Mouse (Mus musculus): ENCODE results near the gene Scml4. TPM values are rescaled to one million over a fixed set of nuclear protein-coding genes. Genes with fewer than 3 reads are reported as not detected.

The Scml4 gene
- total RNA-seq (2021) = 1 to 10 TPM; 2.2 to 3.4 TPM

- intact Hi-C loops (cut with DNase I) = loop anchor here (5.0 kb wide), 1 partner anchor 82 kb away; no protein-coding TSS in a partner anchor
- DNase-seq (ENCODE audit: low spot score in 2 of 2) = peak; percentile 19 to 39
Measured at GRCm38 (mm10) chr10:42860159-42860911, at the start of gene Scml4. Scml4 (plus strand) TSS chr10:42860370.

- no peak for DNase-seq (ENCODE audit: low spot score in 2 of 2)
- intact Hi-C loops (cut with DNase I) = no loop called here
Measured at GRCm38 (mm10) chr10:42825923-42826322, 34.2 kb upstream of the Scml4 start.

GRCm38 (mm10) chr10:42827155-42827554, 33.0 kb upstream of the Scml4 start:
- DNase-seq (ENCODE audit: low spot score in 2 of 2) = no peak

DNA sequence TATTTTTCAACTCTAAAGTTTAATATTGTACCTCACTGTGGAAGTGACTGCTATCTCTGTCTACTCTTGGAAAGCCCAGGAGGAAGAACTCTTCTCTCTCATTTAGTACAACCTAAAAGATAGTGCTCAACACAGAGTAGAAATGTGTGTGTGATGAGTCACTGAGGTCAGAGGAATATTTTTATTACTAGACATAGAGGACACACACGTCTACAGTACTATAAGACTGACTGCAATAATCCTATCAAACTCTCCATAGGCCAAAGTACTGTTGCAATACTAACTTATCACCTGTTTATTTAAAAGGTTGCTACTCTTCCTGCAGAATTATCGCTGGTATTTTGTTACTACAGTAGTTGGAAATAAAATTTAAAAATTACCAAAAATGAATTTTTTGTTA, 30.2 kb upstream of the Scml4 start:
- DNase-seq (ENCODE audit: low spot score in 2 of 2) = no peak

More at GRCm38 (mm10) chr10:42827155-42827554, 33.0 kb upstream of the Scml4 start:
- intact Hi-C loops (cut with DNase I) = no loop called here

DNA sequence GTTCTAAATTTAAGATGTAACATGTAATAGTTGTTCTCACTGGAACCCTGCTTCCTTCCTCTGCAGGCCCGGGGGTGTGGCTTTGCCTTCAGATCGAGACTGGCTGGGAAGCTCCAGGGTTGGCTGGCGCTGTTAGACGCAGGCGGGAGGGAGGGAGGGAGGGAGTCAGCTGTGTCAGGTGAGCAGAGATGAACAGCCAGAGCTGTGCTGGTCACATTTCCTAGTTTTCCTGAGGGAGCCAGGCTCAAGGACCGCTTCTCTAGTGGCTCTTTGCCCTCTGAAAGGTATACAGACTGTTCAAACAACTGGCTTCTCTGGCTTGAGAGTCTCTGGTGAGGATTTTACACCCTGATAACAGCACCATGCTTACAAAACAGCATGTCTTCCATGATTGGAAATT, 29.8 kb upstream of the Scml4 start:
- intact Hi-C loops (cut with DNase I) = no loop called here
- no peak for DNase-seq (ENCODE audit: low spot score in 2 of 2)

More for the DNA sequence above, 30.2 kb upstream of the Scml4 start:
- intact Hi-C loops (cut with DNase I) = no loop called here

DNA sequence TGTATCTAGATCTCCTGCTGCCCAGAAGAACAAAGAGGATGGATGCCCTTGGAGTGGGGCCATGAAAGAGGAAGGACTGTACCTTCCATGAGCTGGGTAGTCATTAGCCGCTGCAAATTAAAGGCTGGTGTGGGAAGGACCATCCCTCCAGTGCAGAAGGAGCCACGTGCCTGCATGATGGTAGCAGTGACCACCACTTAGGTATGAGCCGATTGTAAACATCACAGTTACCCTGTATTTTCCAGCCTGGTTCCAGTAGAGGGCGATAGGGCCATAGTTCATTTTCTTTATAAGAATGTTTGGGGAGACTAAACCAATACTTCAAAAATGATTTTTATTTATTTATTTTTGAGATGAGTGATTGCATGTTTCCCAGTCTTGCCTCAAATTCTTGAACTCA, 27.5 kb upstream of the Scml4 start:
- intact Hi-C loops (cut with DNase I) = no loop called here
- DNase-seq (ENCODE audit: low spot score in 2 of 2) = no peak

- intact Hi-C loops (cut with DNase I) = no loop called here
- no peak for DNase-seq (ENCODE audit: low spot score in 2 of 2)
Measured at GRCm38 (mm10) chr10:42833871-42834727, 26.1 kb upstream of the Scml4 start.

- no peak for DNase-seq (ENCODE audit: low spot score in 2 of 2)
- intact Hi-C loops (cut with DNase I) = no loop called here
Measured at GRCm38 (mm10) chr10:42838106-42838505, 22.1 kb upstream of the Scml4 start.

GRCm38 (mm10) chr10:42838736-42839135, 21.4 kb upstream of the Scml4 start:
- DNase-seq (ENCODE audit: low spot score in 2 of 2) = no peak
- intact Hi-C loops (cut with DNase I) = no loop called here

GRCm38 (mm10) chr10:42840036-42840435, 20.1 kb upstream of the Scml4 start:
- intact Hi-C loops (cut with DNase I) = no loop called here
- no peak for DNase-seq (ENCODE audit: low spot score in 2 of 2)

- no peak for DNase-seq (ENCODE audit: low spot score in 2 of 2)
- intact Hi-C loops (cut with DNase I) = loop anchor here (1.0 kb wide), 1 partner anchor 101 kb away; no protein-coding TSS in a partner anchor
Measured at GRCm38 (mm10) chr10:42841531-42842195, 18.5 kb upstream of the Scml4 start.

GRCm38 (mm10) chr10:42842358-42842757, 17.8 kb upstream of the Scml4 start:
- intact Hi-C loops (cut with DNase I) = loop anchor here (1.0 kb wide), 1 partner anchor 100 kb away; no protein-coding TSS in a partner anchor

DNA sequence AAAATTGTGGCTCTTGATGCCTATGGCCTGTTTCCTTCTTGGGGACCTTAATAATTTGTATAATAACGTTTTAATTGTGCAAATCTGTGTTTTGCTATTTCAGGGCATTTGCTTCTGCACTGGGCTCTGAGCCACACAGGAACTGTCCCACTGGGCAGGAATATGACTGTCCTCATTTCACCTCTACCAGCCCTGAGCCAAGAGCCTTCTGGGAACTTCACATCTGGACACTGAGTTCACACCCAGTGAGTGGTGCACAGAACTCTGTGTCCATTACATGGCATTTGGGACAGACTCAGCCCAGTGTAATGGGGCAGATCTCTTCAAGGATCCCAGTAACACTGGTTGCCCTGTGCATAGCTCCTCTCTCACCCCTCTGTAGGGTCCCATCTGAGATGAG, 16.8 kb upstream of the Scml4 start:
- no peak for DNase-seq (ENCODE audit: low spot score in 2 of 2)
- intact Hi-C loops (cut with DNase I) = no loop called here

More at GRCm38 (mm10) chr10:42842358-42842757, 17.8 kb upstream of the Scml4 start:
- peak; percentile 45 to 46 for DNase-seq (ENCODE audit: low spot score in 2 of 2)

DNA sequence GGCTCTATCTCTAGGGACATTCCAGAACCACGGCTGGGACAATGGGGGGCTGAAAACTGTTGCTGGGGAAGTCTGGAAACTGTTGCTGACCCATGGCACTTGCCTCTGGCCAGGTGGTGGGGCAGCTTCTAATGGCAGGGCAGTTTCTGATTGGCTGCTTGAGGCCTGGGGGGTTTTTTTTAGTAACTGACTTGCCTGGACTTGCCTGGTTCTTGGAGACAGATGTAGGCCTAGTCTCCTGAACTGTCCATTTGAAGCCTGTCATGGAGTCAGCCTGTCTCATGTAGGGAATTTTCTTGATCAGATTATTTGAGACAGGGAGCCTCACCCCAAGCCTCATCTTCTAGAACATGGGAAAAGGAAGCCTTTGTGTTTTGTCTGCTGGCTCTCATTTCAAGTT, 14.7 kb upstream of the Scml4 start:
- DNase-seq (ENCODE audit: low spot score in 2 of 2) = no peak
- intact Hi-C loops (cut with DNase I) = no loop called here

DNA sequence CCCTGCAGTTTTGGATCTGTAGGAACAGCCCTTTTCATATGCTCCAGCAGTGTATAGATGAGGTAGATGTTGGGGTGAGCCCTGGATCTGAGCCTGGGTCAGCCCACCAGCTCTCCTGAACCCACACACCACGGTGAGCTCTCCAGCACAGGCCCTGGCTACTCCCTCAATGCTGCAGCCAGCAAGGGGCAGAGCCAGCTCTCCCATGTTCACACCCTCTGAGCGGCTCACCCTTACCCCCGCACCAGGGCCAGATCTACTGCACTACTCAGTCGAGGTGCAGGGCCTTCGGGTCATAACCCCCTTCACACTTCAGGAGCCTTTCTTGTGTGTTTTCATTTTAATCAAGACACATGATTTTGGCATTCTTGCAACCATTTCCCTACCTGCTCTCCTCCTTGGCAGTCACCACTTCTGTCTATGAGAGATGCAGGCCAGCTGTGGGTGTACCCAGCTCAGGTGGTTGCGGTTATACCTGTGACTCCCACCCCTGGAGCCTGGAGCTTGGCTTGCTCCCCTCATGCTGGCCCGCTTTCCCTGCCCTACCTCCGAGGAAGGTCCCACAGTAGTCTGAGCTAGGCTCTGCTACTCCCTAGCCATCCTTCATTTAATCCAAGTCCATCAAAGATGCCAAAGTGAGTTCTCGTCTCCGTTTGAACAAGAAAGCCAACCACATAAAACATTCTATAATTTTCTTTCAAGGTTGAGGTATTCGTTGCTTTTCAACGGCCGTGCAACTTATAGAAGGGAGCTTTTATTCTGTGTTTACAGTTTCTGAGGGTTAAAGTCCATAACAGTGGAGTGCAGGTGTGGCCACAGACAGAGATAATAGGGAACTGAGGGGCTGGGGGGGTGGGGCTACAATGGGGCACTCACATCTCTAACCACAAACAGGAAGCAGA, 11.7 kb upstream of the Scml4 start:
- DNase-seq (ENCODE audit: low spot score in 2 of 2) = no peak
- intact Hi-C loops (cut with DNase I) = no loop called here

- no peak for DNase-seq (ENCODE audit: low spot score in 2 of 2)
- intact Hi-C loops (cut with DNase I) = no loop called here
Measured at GRCm38 (mm10) chr10:42849081-42849400, 11.1 kb upstream of the Scml4 start.

DNA sequence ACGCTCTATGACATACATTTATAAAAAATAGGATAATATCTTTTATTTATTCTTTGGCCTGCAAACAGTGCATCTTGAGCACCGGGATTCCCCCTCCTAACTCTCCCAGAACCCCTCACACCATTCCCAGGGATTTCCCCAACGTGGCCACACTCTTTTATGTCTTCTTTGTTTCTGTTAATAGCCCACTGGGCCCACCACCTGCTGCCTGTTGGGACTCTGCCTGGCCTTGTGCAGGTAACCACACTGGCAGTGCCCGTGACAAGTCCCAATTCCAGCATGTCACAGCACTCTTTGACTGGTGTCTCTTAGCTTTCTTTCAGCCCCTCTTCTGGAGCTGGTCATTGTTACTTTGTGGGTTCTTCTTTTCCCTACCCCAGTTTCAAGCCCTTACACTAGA, 5.3 kb upstream of the Scml4 start:
- DNase-seq (ENCODE audit: low spot score in 2 of 2) = no peak
- intact Hi-C loops (cut with DNase I) = no loop called here

DNA sequence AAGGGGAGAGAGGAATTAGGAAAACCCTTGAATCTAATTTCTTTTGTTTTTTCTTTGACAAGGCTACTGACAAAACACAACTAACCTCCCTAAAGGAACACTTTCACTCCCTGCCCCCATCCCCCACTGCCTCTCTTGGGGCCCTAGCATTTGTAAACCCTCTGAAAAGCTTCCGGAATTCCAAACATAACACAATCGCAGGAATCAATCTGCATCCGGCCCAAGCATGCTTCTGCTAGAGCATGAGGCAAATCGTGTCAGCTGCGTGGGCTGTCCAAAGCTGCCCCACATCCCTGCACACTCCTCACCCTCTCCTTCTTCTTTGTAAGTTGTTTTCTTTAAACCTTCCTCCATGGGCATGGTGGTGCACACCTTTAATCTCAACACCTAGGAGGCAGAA, 4.9 kb upstream of the Scml4 start:
- intact Hi-C loops (cut with DNase I) = no loop called here
- DNase-seq (ENCODE audit: low spot score in 2 of 2) = no peak

GRCm38 (mm10) chr10:42856574-42856973, 3.6 kb upstream of the Scml4 start:
- intact Hi-C loops (cut with DNase I) = no loop called here

More at GRCm38 (mm10) chr10:42856574-42856973, 3.6 kb upstream of the Scml4 start:
- DNase-seq (ENCODE audit: low spot score in 2 of 2) = no peak

Measured in left cerebral cortex, postnatal 36 days (tissue).